Mouse (Mus musculus): ENCODE measurements around the gene Has1.
"Not testable (repeated sequence)": the region's sequence is repeated elsewhere in the genome, so short reads cannot be mapped to it uniquely, and the experiment has no call there.

Has1 gene

GRCm38 (mm10) chr17:17844606-17845005 is 10.4 kb downstream of the Has1 start:
- DNase-seq (ENCODE audit: low read depth, low spot score), result not testable (repeated sequence)

DNA sequence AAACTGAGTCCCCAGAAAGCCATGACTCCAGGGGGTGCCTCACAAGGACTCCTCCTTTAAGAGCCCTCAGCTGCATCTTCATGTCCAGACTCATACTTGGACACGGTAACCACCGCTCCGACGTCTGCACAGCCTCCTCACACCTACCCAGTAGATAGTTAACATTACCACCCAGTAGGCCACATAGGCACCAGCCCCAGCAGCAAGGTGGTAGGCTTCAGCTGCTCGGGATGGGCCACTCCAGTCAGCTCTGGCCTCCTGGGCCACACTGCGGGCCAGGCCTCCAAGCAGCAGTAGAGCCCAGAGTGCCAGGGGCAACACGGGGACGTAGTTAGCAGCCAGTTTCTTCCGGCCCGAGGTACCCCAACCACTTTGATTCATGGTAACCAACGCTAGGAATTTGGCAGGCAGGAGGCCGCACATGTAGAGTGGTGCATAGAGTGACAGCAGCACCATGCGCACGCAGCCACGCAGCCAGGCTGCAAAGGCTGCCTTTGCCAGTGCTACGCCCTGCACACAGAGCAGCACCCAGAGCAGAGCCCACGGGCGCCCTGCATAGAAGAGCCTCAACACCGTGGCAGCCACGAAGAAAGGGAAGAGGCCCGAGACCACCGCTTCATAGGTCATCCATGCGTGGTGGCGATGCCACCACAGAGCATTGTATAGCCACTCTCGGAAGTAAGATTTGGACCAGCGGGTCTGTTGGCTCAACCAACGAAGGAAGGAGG is 11.3 kb downstream of the Has1 start:
- DNase-seq (ENCODE audit: low read depth, low spot score), result no peak

DNA sequence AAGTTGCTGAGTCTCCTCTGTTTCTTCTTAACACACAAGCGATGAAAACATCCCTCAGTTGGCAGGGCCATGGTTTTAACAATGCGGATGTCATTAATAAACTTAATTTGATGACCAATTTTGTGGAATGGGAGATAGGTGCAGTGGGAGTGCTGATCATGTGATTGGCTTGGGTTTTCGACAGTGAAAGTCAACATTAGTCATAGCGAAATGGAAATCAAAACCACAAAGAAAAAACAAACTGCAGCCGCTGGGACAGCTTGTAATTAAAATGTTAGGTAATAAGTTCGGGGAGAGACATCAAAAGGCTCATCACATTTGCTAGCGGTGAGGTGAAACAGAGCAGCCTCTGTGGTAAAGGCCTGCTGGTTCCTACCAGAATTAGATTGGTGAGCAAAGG is 14.2 kb downstream of the Has1 start:
- no peak for DNase-seq (ENCODE audit: low read depth, low spot score)

DNA sequence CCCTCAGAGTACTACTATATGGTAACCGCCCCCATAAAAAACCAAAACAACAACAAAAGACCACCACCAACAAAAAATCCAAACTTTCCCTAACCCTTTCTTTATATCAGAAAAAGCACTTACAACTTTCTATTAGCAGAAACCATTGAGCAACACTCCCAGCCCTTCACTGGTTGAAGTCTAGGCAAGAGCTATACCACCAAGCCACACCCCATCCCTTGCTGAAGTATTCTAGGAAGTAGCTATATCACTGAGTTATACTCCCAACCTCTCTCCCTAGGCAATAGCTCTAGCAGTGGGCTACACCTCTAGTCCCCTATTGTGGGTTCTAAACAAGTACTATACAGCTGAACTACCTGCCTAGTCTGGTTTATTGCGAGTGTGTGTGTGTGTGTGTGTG is 15.7 kb downstream of the Has1 start:
- DNase-seq (ENCODE audit: low read depth, low spot score), result no peak

DNA sequence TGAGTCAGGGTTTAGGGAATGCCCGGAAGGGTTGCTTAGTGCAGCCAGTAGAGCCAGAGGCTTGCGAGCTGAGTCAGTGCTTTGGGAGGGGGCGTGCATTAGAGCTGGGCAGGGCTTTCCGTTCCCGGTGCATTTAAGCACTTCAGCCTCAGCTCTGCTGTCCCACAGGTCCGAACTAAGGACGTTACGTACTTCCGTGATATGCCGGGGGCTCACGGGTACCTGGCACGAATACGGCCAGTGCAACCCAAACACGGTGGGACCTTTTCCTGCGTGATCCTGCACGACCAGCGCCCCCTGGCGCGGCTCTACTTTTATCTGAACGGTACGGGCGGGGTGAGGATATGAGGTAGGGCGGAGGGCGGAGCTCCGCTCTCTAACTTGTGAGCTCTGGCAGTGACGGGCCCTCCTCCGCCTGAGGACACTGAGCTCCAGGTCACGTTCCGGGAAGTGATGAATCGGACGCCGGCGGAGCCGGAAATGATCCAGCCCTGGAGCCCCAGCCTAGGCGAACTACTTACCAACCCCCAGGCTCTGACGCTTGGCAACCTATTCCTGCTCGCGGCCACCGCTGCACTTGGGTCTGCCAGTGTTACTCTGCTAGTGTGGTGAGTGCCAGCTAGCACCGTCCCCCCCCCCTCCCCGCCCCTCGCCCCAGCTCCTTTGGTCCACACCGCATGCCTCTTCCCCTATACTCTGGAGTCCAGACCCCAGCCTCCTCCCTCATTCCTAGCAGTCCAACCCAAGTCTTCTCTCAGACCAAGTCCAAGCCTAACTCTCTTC is 16.9 kb downstream of the Has1 start:
- DNase-seq (ENCODE audit: low read depth, low spot score), result peak; percentile 92

DNA sequence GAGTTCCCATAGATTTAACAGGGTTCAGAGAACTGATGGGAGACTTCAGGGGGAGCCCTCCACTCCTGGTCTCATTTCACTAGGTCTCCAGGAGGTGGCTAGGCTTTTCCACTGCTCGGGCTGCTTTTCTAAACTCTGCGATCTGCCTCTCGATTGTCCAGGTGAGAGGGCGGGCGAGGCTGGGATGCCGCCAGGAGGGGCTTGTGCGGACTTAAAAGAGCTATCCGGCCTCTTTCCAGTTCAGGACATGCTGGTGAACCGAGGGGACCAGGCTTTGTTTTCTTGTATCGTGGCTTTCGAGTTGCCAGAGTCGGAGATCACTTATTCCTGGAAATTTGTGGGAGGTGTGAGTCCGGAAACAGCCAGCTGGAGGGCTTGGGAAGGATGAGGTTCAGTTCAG is 17.6 kb downstream of the Has1 start:
- no peak for DNase-seq (ENCODE audit: low read depth, low spot score)

DNA sequence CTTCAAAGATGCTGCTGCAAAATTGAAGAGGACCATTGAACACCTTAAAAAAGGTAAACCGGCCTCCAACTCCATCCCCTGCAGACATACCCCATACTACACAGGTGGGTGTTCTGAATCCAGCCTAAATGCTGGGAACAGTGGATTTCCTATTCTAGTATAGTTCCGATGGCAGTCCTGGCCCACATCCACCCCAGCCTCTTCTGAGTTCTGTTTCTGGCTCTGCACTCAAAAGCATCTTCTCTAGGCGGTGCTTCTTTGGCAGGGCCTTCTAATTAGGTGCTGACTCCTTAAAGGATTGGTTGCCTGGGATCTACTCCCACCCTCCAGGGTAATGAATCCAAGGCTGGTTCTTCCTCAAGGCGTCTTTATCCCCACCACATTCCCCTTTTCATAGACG is 18.9 kb downstream of the Has1 start:
- DNase-seq (ENCODE audit: low read depth, low spot score), result no peak

DNA sequence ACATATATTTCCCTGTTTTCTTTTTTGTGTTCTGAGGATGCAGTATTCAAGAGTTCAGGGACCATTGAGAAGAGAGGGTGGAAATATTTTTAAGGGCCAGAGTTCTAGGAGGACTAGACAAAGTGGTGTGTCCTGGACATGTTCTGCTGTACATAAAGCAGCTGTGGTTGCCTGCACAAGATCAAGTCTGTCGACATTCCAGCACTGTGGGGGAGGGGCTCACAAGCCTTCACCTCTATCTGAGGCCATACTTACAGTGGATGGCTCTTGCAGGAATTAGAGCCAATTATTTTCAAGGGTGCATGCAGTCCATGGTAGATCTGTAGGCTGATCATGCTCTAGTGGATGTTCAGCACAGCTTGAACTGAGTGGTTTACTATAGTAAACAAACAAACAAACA is 20.1 kb downstream of the Has1 start:
- no peak for DNase-seq (ENCODE audit: low read depth, low spot score)

DNA sequence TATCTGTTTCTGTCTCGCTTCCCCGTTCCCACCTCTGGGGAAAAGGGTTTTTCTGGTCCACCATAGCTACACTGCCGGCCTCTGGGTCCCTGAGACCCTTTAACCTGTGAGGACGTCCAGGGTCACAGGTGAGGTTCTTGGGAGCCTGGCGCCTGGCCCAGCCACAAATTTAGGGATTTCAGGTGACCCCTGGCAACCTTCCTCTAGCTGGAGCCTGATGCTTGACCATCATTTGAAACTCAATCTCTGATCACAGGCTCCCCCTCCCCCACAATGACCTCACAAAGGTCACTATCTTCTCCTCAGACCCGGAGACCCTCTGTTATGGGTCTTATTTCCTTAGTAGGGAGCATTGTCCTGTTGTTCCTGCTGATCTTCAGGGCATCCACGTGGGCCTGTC is 24.3 kb downstream of the Has1 start:
- no peak for DNase-seq (ENCODE audit: low read depth, low spot score)

DNA sequence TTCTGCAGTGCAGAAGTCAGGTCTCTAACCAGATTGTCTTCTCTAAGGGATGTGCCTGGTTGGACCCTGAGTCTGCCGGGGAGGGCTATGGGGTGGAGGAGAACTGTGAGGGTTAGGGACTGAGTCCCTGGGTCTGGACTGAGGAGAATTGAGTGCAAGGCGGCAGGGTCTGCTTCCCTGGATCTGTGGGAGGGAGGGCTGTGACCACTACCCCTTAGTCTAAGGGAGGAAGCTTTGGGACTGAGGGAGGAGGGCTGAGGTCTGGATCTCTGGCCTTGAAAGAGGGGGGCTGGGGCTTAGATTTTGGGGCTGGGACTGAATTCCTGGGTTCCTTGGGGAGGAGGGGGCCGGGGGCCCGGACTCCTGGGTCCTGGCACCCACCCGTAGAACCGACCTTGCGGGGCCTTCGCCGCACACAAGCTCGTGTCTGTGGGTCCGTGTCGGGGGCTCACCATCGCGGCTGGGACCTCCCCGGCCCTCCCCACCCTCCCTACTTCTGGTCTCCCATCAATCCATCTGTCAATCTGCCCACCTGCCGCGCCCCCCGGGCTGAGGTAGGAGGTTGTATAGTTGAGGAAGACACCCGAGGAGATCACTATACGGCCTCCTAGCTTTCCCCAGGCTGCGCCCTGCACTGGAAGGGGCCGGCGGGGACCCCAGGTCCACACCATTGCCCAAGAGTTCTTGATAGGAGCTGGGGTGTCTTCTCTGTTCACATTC is 25.0 kb downstream of the Has1 start:
- DNase-seq (ENCODE audit: low read depth, low spot score), result no peak

DNA sequence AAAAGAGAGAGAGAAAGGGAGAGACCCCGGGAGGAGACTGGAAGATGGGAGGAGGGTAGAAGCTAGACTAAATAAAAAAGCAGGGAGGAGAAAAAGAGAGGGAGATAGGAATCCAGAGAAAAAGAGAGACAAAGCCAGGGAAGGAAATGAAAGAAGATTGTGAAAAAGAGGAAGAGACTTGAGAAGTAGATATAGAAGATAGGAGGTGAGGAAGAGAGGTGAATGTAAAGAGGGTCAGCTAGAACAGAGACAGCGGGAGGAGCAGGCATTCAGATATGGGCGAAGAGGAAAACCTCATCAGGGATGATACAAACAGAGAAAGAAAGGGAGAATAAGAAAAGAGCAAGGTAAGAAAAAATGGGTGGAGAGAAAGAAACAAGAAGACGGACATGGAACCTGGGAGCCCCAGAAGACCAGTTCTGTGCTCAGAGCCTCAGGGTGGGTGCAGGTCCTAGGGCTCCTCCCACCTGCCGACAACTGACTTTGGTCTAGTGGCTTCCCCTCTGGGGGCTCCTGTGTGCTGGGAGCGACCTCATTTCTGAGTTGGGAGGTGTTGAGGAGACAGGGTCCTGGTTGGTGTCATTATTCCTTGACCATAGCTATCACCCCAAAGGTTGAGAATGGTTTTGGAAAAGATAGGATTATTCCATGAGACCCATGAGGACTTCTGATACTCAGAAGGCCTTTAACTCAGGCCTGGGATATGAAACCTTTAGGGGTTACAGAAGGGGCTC is 25.8 kb downstream of the Has1 start:
- no peak for DNase-seq (ENCODE audit: low read depth, low spot score)

DNA sequence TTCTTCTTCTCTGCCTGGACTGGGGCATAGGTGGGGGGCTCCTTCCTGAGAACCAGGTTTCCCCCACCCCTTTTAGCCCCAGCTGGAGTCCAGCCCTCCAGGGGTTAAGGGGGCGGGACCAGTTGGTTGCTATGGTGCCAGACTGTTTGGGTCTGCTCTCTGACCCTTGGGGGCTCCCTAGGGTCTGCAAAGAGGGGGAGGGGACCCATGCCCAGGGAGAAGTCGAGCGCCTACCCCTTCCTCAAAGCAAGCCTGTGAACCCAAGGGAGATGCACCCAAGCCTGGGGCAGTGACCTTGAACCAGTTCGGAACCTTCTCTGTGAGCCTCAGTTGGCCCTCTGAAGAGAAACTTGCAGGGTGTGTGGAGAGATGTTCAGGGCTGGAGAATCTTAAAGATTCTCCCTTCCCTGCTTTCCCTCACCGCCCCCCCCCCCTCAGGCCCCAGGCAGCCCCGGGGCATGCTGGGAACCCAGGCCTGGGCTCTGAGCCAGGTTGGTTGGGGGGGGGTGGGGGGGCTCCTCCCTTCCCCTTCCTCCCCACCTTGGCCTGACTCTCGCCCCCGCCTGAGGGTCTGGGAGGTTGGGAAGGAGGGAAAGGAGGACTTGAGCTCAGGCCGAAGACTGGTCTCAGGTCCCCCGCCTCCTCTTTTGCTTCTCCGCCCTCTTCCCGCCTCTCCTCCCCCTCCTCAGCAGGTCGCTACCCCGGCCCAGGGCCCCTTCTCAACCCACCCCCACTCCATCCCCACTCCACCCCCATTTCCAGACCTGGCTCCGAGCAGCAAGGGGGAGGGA is 26.6 kb downstream of the Has1 start:
- peak; percentile 94 for DNase-seq (ENCODE audit: low read depth, low spot score)

- peak; percentile 93 for DNase-seq (ENCODE audit: low read depth, low spot score)
These were observed 27.3 kb downstream of the Has1 start for GRCm38 (mm10) chr17:17827658-17828190.

DNA sequence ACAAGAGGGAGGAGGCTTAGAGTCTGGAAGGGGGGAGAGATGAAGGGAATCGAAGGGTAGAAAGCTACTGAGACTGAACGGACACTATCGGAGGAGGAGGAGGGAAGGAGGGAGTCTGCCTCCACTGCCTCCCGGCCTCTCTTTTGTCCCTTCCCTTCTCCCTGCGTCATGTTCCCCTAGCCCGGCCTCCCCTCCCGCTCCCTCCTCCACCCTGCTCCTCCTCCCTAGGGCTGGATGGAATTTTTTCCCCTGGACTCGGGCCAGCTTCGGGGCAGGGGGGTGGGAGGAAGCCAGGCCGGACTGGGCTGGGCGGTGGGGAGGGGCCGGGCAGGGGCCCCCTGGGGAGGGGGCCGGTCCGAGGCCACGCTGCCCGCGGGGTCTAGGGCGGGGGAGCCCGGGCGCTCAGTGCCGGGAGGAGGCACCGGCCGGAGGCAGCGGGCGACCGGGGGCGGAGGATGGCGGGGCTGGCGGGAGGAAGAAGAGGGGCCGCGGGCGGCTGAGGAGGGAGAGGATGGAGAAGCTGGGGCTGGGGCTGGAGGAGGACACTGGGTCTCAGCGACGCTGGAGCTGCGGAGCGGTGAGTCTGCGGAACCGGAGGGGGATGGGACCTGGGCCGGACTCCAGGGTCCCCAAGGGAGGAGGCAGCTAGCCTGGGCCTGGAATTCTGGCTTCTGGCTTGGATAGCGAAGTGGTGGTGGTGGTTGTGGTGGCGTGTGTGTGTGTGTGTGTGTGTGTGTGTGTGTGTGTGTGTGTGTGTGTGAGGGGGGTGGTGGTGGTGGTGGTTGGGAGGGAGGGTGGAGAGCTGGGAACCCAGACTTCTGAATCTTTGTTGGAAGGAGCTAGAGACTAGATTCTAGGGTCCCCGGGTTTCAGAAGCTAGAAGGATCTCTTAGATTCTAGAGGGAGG is 28.0 kb downstream of the Has1 start, which contains the start of gene Spaca6:
Gene Spaca6 (plus strand): TSS at position 408 of the 907 bp plus-strand sequence.
- DNase-seq (ENCODE audit: low read depth, low spot score), result peak; percentile 96

GRCm38 (mm10) chr17:17825921-17826591 is 28.9 kb downstream of the Has1 start:
- peak; percentile 58 for DNase-seq (ENCODE audit: low read depth, low spot score)

DNA sequence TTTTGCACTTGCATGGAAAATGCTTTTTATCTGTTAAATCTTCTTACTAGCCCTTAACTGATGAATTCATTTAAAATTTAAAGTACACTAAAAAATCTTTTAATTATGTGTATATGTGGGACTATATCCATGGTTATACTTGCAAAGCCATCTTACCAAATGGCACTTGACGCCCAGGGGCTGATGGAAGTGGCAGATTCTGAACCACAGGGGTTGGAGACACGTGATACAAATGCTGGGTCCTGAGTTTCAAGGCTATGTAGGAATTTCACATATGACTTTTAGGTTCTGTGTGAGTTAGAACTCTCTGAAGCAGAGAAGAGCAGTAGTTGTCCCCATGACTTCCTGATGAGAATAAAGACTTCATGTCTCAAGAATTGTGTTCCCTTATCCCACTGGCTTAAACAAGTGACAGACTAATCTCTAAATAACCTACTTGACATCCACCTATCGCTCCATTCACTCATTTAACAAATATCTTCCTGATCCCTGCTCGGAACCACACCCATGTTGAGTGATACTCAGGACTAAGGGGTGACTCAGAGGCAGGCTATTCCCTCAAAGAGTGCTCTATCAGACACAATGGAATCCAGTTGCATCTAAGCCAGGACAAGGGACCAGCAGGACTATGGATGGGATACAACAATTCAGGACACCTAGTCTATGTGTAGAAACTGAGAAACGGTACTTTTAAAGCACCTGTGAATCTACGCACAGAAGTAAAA is 31.2 kb downstream of the Has1 start:
- DNase-seq (ENCODE audit: low read depth, low spot score), result no peak

DNA sequence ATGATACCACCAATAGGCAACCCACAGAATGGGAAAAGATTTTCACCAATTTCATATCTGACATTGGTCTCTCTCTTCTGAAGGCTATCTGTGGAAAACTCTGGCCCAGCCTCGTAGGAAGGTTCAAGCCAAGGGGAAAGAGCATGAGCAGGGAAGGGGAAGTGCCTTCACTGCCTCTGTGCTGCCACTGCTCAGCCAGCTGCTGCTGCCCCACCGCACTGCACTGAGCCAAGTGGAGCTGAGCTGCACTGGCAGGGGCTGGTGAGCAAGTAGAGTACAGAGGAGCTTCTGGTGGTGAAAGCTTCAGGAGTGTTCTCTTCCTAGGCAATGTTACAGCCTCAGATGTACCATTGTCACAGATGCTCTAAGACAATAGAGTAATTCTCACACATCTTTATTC is 59.5 kb downstream of the Has1 start:
- DNase-seq (ENCODE audit: low read depth, low spot score), result no peak
